Mouse (Mus musculus) kidney, adult 2 months (tissue): ENCODE measurements at regions not wholly inside any gene's neighbourhood (a gene's known extent, or its start where the extent isn't known, plus 50 kb on each side); places are given as distances from the start of the nearest gene placed in this dataset.

Experiments used
- CTCF ChIP-seq: fragments of 200-500 bp; conservative IDR thresholded peaks from 2 replicates; pipeline ENCODE4 v1.5.1; 2011; ENCODE audit warnings: low read depth, mild to moderate bottlenecking, control low read depth, low read length, moderate library complexity, mixed read lengths; ENCODE audit not compliant: insufficient read depth, insufficient read length
- POLR2A ChIP-seq: fragments of 200-500 bp; IDR thresholded peaks from one replicate; pipeline ENCODE4 v1.6.1; 2011; ENCODE audit warnings: low read depth, low read length, control low read depth

DNA sequence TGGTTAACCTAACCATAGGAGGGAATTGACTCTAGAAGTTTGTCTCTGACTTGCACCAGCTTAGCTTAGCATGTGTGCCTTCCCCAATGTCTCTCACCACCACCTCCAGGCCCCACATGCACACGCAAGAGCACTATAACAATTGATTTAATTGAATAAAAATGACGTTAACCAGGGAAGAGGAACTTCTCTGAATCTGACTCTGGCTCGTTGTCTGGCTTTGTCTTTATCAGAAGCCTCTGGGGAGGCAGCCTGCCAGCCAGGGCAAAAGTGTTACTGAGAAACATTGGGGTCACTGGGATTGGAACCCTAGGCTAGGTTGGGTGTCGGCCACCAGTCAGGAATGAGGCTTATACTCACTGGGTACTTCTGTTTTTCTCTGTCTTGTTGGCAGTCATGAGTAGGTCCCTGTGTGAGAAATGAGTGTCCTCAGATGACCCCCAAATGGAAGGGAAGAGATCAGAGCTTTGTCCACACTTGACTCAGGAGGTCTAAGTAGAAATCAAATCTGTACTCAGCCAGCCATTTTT, 141.9 kb upstream of the Jmjd1c start:
- TF ChIP-seq CTCF (no peak), POLR2A (no peak)
